Mouse (Mus musculus) lung, postnatal 10 days (tissue): ENCODE results near the gene Cfap45.

Source experiments
- DNase-seq: peaks from one replicate; pipeline ENCODE4 v3.0.0; 2021

Cfap45 gene

DNA sequence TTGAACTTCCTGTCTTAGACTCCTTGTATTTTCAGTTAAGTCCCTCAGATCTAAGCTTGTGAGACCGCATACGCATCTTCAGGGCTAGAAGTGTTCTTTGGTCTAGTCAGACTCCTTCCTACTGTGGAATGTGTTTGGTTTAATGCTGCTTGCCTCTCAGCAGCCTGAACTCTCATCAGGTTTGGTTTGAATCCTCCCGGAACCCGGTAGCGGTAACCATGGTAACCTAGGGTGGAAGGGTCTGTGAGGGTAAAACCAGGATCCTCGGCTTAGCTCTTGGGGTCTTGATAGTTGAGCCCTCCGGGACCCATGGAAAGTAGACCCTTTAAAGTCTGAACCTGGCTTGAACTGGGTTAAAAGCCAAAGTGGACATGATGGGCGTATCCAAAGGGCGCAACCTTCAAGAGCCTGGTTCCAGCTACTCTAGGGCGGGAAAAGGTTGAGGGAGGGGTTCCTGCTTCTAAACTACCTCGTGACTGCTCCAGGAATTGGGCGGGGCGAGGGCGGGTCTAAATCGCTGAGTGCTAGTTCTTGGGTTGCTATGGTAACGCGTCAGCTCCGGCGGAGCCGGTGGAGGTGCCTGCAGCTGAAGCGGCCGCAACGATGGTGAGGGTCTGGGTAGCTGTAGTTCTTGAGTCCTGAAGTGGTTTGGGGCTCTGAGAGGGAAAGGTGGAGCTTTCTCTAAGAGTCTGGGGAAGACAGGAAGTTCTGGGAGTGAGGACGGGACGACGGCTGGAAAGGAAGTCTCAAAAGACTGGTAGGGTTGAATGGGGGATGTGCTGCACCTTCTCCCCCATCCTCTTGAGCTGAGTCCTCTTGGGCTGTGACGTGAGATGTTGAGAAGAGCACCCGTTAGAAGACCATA is at the start of gene Cfap45:
TSS of gene Cfap45 (plus strand) at position 226 of the 865 bp plus-strand sequence.
- DNase-seq = peak; percentile 94

DNA sequence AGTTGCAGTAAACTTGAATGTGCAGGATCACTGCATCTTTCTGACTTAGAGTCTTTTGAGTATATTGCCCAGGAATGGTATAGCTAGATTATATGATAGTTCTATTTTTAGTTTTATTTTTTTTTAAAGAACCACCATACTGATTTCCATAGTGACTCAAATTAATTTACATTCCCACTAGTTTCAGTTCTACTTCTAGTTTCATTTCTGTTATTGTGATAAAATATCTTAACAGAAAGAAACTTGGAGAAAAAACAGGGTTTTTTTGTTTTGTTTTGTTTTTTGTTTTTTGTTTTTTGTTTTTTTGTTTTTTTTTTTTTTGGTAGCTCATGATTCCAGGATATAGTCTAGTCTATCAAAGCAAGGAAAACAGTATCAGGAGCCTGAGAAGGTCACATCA is 47.7 kb upstream of the Cfap45 start:
- no peak for DNase-seq

DNA sequence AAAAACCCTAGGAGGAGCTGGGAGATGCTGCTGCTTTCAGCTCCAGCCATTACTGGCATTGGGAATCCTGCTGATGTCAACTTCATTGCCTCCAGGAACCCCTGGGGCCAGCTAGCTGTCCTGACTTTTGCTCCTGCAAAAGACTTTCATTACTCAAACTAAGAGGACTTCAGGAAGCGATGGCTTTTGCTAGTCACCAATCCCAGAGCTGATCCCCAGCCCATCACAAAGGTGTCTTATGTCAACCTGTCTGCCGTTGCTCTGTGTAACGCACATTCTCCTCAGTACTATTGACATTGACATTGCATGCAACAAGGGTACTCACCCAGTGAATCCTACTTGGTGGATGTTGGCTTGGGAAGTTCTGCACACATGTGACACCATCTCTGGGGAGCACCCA is 46.4 kb upstream of the Cfap45 start:
- DNase-seq = no peak

DNA sequence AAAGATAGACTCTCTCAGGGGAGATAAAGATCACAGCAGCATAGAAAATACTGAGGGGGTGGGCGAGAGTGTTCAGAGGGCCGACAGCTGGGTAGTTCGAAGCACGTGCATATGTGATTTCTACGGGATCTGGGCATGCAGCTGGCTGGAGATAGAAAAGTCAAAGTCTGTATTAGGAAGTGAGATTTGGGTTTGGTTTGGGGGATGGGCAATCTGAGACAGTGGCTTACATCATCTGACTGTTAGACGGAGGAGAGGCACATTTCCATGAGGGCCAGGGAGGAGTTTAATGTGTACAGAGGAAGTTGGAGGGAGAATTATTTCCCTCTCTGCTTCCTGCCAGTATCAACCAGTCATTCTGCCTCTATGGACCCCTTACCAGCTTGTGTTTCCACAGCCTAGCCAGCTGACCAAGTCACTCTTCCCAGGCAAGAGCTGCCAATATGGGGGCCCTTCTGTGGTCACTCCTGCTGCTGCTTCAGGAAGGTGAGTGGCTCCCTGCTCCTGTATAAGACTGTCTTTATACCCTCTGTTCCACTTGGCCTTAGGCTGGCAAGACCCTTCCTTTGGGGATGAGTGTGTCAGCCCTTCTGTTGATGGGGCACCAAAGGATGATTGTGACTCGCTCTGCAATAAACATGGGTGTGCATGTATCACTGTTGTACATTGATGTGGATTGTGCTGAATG is 45.4 kb upstream of the Cfap45 start, which contains the start of gene Slamf9:
TSS of gene Slamf9 (plus strand) at position 305 of the 688 bp plus-strand sequence.
- peak; percentile 50 for DNase-seq

DNA sequence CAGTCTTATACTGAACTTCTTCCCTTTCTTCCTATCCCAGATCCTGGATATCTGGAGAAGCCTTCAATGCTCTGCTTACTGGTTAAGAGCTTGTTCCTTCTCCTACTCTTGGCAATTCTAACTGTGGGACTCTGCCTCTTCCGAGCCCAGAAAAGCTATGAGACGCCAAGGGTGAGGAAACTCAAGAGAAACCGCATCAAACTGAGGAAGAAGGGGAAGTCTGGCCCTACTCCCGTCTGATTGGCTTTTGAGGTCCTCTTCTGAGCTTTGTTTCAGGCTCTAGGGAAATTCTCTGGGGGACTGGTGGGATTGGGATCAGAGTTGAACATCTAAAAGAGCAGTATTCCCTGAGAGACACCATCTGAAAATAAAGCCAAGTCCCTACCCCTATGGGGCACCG is 42.6 kb upstream of the Cfap45 start:
- DNase-seq = no peak

DNA sequence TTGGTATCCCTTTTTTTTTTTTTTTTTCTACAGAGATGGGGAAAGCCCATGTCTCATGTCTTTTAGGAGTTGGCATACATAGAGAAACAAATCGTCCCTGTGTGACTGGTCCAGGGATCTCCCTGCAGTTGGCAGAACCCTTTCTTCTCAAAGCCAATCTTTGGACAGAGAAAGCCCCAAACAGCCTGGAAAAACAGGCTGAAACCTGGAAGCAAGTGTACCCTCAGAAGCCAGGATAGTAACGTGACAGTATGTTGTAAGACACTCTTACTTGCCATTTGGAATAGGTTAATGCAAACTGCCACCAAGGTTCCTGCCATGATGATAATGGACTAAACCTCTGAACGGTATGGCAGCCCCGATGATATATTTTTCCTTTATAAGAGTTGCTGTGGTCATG is 40.2 kb upstream of the Cfap45 start:
- DNase-seq = no peak

DNA sequence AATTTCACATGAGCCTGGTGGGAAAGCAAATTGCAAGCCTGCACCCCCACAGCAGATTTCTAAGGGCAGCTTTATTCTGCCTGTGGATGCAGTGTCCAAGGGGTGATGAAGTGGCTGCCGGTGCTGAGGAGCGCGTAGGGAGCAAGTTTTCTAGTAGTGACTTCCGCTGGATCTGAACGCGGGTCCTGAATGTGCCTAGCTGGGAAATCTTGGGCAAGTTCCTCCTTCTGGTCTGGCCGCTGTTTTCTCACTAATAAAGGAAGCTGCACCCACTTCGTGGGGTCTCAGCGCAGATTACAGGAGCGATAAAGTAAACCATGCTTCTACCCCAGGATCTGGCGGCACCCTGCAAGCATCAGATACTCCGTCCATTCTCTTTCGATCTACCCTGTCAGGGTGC is 39.5 kb upstream of the Cfap45 start:
- no peak for DNase-seq

DNA sequence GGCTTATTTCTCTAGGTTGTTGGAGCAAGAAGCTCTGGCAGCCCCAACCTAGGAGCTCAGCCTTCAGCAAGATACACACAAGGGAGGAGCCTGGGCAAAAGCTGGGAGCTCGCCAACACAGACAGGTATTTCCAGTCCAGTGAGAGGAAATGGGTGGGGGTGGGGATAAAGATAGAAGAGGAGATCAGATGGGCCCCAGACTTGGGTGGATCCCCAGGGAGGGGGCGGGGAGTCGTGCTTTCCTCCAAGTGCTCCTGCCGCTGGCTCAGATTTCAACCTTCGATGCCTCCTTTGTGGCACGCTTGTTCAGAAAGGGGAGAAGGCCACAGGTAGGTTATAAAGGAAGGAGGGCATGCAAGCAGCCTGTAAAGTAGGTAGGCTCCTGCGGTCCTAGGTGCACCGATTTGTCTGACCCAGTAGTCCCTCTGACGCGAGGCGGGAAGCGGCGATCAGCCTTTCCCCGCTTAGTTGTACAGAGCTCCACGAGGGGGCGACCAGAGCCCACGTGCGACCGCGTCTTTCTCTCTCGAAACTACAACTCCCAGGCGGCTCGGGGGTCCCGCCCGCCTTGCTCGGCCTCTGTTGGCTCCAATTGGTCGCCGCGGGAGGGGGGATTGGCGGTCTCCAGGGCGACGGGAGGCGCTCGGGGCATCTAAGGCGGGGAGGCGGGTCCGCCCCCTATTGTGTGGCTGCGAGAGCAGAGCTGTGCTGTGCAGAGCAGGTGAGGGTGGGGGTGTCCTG is 38.9 kb upstream of the Cfap45 start, which contains the start of gene Igsf9:
TSS of gene Igsf9 (plus strand) at position 249 of the 741 bp plus-strand sequence.
- peak; percentile 95 for DNase-seq

DNA sequence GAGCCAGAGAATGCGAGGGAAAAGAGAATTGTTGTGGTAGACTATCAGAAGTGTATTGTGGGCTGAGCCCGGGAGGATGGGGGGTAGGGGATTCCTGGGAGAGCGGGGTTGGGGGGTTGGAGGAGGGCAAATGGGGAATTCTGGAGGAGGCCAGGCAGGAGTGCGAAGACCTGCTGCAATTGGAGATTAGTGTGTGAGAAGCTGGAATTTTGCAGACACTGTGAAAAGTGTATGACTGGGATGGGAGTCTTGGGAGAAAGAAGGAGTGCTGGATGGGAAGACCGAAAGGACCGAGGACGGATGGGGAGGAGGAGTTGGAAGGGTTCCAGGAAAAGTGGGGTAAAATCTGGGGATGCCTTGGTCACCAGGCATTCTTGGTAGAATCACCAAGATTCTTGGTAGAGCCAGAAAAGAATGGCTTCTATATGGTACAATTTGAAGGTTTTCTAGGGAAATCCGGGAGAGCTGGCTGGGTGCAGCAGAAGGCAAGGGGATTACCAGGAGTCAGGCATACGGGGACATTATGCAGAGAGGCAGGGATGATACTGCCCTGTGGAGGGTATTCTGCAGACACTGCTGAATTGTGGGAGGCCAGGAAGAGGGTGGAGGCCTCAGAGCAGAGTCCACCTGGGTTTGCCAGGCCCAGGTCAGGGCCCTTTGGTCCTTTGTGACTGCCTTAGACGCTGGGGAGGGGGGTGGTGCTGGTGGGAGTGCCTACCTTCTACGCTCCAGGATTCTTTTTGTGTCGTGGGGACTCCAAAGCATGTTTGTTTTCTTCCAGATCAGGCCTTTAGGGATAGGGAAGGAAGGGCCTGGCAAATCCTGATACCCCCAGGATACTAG is 37.9 kb upstream of the Cfap45 start:
- DNase-seq = no peak

DNA sequence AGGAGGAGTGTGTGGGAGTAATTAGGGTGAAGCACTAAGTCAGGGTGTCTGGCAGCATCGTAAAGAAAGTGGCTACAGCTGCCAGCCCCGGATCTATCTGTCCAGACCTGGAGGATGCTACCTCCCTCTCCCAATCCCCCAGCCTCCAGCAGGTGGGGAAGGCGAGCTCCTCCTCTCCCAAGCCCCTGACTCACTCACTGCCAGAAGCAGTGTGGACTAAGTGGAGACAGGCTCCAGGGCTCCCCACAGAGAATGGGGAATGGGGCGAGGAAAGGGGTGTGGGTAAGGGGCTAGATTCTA is 37.3 kb upstream of the Cfap45 start:
- no peak for DNase-seq

DNA sequence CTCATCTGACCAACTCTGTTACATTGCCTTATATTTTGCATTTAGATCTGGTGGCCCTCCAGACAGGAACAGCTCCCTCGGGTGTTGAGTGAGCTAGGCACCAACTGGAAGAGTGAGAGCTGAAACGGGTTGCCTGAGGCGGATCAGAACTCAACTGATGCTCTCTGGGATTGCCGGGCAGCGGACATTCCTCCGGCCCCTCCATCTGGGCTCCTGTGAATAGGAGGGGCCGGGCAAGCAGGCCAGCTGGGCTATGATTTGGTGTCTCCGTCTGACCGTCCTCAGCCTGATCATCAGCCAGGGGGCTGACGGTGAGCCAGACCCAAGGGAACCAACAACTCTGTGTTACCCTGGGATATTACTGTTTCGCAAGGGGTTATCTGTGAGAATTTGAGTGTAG is 36.4 kb upstream of the Cfap45 start:
- no peak for DNase-seq

DNA sequence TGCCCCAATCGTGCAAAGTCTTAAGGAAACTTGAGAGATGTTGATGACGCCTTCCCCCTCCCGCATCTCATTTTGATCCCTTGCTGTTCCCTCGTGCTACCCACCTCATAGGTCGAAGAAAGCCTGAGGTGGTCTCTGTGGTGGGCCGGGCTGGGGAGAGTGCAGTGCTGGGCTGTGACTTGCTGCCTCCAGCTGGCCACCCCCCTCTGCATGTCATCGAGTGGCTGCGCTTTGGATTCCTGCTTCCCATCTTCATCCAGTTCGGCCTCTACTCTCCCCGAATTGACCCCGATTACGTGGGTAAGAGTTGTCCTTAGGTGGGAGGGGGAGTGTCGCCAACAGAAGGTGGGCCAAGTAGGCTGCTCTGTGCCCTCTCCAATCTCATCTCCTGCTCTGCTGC is 35.9 kb upstream of the Cfap45 start:
- DNase-seq = no peak

DNA sequence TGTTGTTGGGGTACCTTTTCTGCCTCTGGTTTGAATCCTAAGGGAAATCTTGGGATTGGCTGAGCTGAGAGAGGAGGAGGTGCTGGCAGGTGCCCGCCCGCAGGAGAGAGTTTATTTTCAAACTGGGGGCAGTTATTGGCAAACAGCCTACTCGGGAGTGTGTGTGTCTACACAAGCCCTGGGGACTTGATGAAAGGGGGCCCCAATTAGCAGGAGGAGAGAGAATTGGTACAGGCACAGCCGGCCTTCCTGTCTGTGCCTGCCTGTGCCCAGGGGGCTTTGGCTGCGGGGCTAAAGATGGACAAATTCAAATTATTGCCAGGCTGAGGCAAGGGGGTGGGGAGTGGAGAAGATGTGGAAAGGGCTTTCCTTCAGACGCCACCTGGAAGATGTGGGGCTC is 34.8 kb upstream of the Cfap45 start:
- DNase-seq = no peak

DNA sequence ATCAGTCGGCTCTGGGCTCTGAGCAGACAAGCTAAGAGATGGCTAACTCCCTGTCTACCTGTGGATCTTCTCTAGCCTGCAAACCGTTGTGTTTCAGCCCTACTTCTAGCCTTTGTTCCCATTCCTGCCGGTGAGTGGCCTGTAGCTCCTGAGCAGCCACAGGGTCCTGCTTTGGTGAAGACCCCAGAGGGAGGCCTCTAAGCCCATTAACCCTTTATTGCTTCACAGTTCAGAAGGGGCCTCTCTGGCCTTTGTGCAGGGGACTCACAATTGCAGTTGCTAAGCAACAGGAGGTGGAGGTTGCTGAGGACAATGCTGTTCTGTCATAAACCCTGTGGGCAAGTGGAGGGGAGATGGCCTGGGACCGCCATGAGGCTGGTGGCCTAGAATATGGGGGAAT is 34.4 kb upstream of the Cfap45 start:
- DNase-seq = no peak

DNA sequence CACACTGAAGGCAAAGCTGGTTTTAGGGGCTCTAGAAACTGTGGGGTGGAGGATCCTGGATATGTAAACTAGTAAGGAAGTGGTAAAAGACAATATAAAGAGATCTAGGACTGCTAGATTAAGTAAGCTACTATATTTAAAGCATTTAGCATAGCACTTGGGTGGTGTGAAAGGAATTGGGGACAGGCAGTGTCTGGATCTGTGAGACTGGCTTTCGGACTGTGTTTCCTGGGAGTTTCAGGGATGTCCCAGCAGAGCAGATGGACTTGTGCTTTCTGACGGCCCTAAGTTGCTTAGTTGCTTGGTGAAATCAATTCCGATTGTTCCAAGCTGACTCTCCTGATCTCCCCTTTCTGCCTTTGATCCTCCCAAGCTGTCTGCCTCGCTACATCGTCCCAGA is 34.0 kb upstream of the Cfap45 start:
- no peak for DNase-seq

DNA sequence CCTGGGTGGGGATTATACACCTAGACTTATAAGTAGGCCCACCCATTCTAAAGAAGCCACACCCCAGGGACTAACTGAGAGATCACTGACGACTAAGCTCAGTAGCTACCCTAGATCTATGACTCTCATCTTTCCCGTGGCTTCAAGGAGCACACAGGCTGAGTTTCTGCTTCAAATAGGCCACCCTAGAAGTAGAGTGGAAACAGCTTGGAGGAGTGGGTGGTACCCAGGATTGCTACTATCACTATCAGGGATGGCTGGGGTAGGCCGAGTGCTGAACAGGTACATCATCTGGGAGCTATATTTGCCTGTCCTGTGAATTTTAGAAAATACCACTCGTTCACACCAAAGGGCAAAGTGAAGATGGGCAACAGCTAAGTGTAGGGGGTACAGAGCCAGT is 32.7 kb upstream of the Cfap45 start:
- DNase-seq = no peak

DNA sequence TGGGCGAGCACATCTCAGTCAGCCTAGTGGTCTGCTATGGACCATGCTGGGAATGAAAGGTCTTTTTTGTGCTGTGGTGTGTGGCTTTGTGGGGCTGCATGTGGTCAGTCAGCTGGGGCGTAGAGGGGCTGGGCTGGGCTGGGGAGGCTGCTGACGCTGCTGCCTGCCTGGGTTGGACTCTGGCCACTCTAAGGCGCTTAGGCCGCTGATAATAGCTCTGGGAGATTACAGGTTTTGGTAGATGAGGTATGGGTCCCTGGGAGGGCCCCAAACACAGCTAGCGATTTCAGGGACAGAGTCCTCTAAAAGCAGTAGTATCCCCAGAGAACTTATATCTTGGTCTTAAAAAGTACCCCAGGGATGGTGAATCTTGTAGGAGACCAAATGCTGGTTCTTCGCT is 31.8 kb upstream of the Cfap45 start:
- DNase-seq = no peak

DNA sequence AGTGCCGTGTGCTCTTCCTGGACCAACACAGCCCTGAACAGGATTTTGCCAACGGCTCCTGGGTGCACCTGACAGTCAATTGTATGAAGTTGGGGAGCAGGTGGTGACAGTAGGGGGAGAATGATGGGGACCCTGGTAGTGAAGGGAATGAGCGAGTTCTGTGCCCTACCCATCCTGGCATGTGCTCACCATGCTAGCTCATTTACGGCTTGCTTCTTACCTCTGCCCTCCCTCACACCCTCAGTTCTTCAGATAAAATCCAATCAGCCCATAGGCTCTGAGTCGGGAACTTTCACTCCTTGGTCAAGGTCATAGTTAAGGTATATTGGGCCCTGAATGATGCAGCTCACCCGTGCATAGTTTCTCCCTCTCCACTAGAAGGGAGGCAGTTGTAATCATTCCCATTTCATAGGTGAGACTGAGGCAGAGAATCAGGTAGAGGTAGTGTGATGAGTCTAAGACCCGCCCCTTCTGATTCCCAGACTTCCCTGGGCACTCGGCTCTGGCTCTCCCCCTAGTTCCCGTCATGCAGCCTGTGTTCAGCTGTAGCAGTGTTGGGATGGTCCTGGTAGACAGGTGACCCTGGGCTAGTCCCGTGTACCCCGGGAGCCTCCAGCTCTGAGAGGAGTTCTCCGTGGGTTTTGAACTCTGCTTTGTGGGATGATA is 30.9 kb upstream of the Cfap45 start:
- no peak for DNase-seq

DNA sequence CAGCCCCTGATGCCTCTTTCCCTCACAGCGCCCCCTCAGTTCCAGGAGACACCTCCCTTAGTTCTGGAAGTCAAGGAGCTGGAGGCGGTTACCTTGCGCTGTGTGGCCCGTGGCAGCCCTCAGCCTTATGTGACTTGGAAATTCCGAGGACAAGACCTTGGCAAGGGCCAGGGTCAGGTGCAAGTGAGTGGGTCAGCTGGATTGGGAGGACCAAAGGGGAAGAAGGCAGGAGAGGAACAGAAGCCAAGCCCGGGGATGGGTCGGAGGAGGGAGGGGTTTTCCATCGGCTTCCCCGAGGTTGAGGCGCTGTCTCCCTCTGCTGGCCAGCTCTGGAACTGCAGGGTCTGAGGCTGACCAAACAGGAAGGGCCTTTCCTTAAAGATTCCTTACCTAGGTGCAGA is 30.3 kb upstream of the Cfap45 start:
- peak; percentile 93 for DNase-seq

DNA sequence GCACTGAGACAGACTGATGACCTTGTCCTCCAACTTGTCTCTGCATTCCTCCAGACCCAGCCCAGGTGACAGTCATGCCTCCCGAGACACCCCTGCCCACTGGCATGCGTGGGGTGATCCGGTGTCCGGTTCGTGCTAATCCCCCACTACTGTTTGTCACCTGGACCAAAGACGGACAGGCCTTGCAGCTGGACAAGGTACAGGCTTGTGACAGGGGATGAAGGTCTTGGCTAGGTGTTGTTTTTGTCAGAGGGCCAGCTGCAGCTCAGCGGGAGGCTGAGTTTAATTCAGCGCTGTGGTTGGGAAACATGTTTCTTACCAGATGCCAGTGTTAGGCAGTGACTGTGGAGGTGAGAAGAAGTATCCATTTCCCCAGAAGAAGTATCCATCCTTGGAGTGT is 28.6 kb upstream of the Cfap45 start:
- no peak for DNase-seq

DNA sequence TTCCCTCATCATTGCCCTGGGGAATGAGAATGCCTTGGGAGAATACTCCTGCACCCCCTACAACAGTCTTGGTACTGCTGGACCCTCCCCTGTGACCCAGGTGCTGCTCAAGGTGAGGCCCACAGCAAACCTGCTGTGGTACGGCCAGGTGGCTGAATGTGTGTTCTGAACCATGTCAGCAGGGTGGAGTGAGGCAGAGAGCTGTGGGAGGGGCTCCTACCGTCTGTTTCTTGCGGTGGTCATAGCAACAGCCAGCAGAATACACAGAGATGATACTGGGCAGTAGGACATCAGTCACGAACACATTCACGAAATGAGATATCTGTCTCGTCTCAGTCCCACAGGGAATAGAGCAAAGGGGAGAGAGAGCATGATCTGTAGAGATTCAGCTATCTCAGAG is 27.1 kb upstream of the Cfap45 start:
- DNase-seq = no peak

DNA sequence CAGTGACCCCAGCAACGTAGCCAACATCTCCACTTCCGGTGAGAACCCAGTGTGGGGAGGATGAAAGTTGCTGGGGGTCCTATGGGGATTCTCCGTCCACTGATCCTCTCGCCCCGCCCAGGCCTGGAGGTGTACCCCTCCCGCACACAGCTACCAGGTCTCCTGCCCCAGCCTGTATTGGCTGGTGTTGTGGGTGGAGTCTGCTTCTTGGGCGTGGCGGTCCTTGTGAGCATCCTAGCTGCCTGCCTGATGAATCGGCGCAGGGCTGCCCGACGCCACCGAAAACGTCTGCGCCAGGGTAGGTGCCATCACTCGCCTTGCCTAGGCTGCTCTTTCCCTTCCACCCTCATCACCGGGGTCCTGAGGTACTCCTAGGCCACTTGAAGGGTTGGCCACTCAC is 24.6 kb upstream of the Cfap45 start:
- DNase-seq = no peak
